Mouse (Mus musculus) cerebellum, adult 2 months (tissue): ENCODE results near the gene Pdx1. TPM values are rescaled to one million over a fixed set of nuclear protein-coding genes. Genes with fewer than 3 reads are reported as not detected.
A peak's percentile ranks its signal among the peaks of the same experiment; 100 is the strongest.

Experiments used
- DNase-seq, 2 experiments: peaks; one replicate each; pipeline ENCODE4 v3.0.0; 2021
- H3K27ac ChIP-seq: fragments of 200-500 bp; 2 replicates; pipeline ENCODE4 v1.5.1; 2012; ENCODE audit warnings: low read length, control low read depth, inconsistent platforms; ENCODE audit not compliant: insufficient read depth
- H3K27me3 ChIP-seq: fragments of 200-500 bp; 2 replicates; pipeline ENCODE4 v1.6.1; 2012; ENCODE audit warnings: inconsistent platforms, mild to moderate bottlenecking, low read length, moderate library complexity; ENCODE audit not compliant: control insufficient read depth, insufficient read depth
- H3K4me1 ChIP-seq: fragments of 200-500 bp; 2 replicates; pipeline ENCODE4 v1.6.1; 2011; ENCODE audit warnings: low read length; ENCODE audit not compliant: control insufficient read depth, insufficient read depth
- H3K4me3 ChIP-seq: fragments of 200-500 bp; replicated peaks from 2 replicates; pipeline ENCODE3; 2011; ENCODE audit warnings: mild to moderate bottlenecking, low read depth, low read length, control low read depth; ENCODE audit not compliant: insufficient read depth
- CTCF ChIP-seq: fragments of 200-500 bp; IDR thresholded peaks from 2 replicates; pipeline ENCODE4 v1.5.1; 2011; ENCODE audit warnings: low read depth, mild to moderate bottlenecking, control low read depth, low read length, moderate library complexity, borderline replicate concordance; ENCODE audit not compliant: insufficient read depth
- POLR2A ChIP-seq: fragments of 200-500 bp; IDR thresholded peaks from 2 replicates; pipeline ENCODE4 v1.6.1; 2011; ENCODE audit warnings: low read length, control low read depth, borderline replicate concordance; ENCODE audit not compliant: insufficient read depth
- WGBS: fragments of 180-500 bp; shearing (Covaris S2); methylation state at CpG from one replicate; pipeline ENCODE4 v1.1.7; 2018; 5-methylcytosine and 5-hydroxymethylcytosine counted together
- polyA plus RNA-seq: library from polyadenylated mRNA; depleted of rRNA; stranded (reverse); fragments of >200 nt; gene quantifications from 2 replicates; pipeline ENCODE4 v1.2.3, GENCODE M21; 2012

Gene Pdx1
- polyA plus RNA-seq, 1 experiment, result not detected

DNA sequence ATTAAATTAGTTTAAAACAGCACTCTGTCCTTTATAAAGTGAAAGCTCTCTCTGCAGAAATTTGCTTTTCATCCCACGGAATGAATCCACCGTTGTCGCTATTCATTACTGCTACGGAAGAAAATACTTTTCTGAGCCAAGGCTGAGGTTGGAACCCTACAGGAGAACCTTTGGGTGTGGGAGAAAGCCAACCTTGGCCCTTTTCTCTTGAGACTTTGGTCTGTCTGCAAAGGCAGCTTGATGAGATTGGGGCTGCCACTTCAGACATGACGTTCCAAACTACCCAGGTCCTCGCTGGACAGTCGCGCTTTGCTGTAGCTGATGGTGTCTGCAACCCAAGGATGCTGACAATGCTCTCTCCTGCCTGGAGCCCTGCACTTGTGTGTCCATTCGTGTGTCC, 38.7 kb downstream of the Pdx1 start:
- TF ChIP-seq POLR2A (no peak), CTCF (no peak)
- 4% methylated on average over 9 of the region's 9 CpGs for WGBS
- no peak overlapping the region for H3K27ac ChIP-seq
- no peak overlapping the region for H3K4me3 ChIP-seq
- no peaks in the 10 kb centered on the region for H3K4me1 ChIP-seq
- no peak for DNase-seq
- H3K27me3 ChIP-seq, result peaks cover 4% of the 10 kb centered on the region; the same call in 1 of the 2 replicates

DNA sequence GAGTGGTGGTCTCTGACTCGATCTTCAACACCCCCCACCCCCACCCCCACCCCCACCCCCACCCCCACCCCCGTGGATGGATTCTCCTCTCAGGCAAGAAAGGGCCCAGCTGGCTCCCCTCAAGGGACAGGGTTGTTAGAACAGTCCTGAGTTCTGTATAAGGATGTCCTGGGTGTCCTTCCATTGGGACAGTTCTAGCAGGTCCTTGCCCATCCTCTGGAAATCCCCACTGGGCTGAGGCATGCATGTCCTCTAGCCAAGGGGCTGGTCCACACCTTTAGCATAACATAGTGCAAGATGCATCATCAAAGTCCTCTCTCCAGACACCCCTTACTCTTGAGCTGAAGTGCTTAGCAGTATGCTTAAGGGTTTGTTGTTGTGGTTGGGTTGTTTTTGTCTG, 40.0 kb downstream of the Pdx1 start:
- TF ChIP-seq POLR2A (no peak), CTCF (no peak)
- no peaks in the 10 kb centered on the region for H3K4me1 ChIP-seq
- no peak overlapping the region for H3K27ac ChIP-seq
- no peak for DNase-seq
- 8% methylated on average over 2 of the region's 2 CpGs for WGBS
- H3K4me3 ChIP-seq, result no peak overlapping the region
- peaks cover 4% of the 10 kb centered on the region; the same call in 1 of the 2 replicates for H3K27me3 ChIP-seq

GRCm38 (mm10) chr5:147312830-147313685, 43.3 kb downstream of the Pdx1 start:
- TF ChIP-seq CTCF, result no peak
- TF ChIP-seq POLR2A, result no peak
- Histone ChIP-seq H3K27ac (no peak overlapping the region), H3K4me1 (no peaks in the 10 kb centered on the region), H3K4me3 (no peak overlapping the region), H3K27me3 (no peaks in the 10 kb centered on the region; the same call in 1 of the 2 replicates)
- no peak for DNase-seq
- 2% methylated on average over 27 of the region's 27 CpGs for WGBS

- Histone ChIP-seq H3K27ac (no peak overlapping the region), H3K4me3 (no peak overlapping the region), H3K27me3 (no peaks in the 10 kb centered on the region; the same call in 1 of the 2 replicates), H3K4me1 (no peaks in the 10 kb centered on the region)
- TF ChIP-seq POLR2A (no peak), CTCF (no peak)
- WGBS, result under 1% methylated on average over 39 of the region's 39 CpGs
- no peak for DNase-seq
These were observed 45.1 kb downstream of the Pdx1 start for GRCm38 (mm10) chr5:147314646-147315431.

- Histone ChIP-seq H3K4me3 (no peak overlapping the region), H3K27ac (no peak overlapping the region), H3K27me3 (no peaks in the 10 kb centered on the region; the same call in 1 of the 2 replicates), H3K4me1 (no peaks in the 10 kb centered on the region)
- no peak for DNase-seq
- WGBS, result 3% methylated on average over 25 of the region's 25 CpGs
- TF ChIP-seq POLR2A (no peak), CTCF (no peak)
These were observed 45.8 kb downstream of the Pdx1 start for GRCm38 (mm10) chr5:147315432-147316075.

DNA sequence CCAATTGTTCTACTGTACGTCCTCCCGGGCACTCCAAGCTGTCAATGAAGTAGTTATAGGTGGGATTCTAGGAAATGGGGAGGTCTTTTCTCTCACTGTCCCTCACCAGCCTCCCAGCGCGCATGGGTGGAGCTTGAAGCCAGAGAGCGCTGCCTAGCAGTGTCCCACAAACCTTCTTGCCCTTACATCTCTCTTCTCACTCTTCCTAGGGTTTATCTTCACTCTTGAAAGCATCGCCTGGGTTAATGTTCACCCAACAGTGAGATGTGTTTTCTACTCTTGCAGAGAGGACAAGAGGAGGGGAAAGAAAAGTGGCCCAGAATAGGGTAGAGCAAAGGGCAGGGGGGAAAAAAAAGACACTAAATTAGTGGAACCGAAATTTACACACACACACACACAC, 47.6 kb downstream of the Pdx1 start:
- Histone ChIP-seq H3K4me3 (no peak overlapping the region), H3K27ac (no peak overlapping the region), H3K4me1 (no peaks in the 10 kb centered on the region), H3K27me3 (no peaks in the 10 kb centered on the region; the same call in 1 of the 2 replicates)
- TF ChIP-seq POLR2A (no peak), CTCF (no peak)
- 4% methylated on average over 7 of the region's 7 CpGs for WGBS
- DNase-seq, result no peak

GRCm38 (mm10) chr5:147317991-147318390, 48.2 kb downstream of the Pdx1 start:
- peak; percentile 26; the same call in 1 of the 2 replicates for TF ChIP-seq CTCF
- TF ChIP-seq POLR2A, result no peak
- DNase-seq, result no peak
- H3K27me3 ChIP-seq, result no peaks in the 10 kb centered on the region; the same call in 1 of the 2 replicates
- 19% methylated on average over 7 of the region's 7 CpGs for WGBS
- H3K27ac ChIP-seq, result no peak overlapping the region
- H3K4me3 ChIP-seq, result no peak overlapping the region
- no peaks in the 10 kb centered on the region for H3K4me1 ChIP-seq
